Mouse (Mus musculus): ENCODE results near the gene Sfxn1.

The Sfxn1 gene

DNA sequence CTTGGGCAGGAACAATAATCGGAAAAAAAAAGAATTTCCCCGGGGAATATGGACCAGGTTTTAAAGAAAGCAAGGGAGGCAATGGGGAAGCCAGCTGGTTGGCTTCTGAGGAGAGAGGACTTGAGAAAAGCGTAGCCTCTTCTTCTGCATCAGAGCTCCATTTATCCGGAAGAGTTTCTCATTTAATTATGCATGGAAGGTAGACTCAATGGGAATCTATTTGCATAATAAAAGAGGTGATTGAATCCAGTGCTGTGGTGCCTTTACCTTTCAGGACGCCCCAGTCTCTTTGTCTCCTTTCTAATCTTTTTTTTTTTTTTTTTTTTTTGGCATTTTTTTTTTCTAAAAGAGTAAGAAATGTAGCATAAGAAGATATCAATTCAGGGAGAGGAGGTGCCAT is 46.7 kb downstream of the Sfxn1 start:
- DNase-seq (ENCODE audit: extremely low spot score, low spot score) = no peak

DNA sequence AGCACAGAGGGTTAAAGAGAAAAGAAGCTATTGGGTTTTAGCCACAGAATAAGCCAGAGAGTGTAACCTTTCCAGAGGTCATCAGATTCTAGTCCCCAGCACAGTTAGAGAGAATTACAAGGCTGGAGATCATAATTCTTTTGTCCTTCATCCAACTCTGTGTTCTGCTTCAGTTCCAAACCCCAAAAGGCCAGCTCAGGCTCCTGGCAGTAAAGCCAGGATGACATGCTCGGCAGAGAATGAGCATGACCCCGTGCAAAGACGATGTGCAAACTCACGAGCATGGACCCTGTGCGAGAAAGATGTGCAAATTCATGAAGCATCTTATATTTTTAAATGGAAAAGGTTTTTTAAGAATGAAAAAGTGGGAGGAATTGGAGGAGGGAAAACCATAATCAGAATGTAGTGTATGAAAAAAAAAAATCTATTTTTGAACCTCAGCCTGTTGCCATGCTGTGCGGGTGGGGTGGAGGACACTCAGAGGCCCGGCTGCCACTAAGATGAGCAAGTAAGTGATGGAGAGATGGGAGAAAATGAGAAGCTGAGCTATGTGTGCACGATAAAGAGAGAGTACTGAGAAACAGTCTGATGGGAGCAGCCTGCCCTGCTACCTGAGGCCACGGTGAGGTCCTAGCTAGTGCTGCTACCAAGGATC is 66.2 kb downstream of the Sfxn1 start:
- DNase-seq (ENCODE audit: extremely low spot score, low spot score) = no peak

DNA sequence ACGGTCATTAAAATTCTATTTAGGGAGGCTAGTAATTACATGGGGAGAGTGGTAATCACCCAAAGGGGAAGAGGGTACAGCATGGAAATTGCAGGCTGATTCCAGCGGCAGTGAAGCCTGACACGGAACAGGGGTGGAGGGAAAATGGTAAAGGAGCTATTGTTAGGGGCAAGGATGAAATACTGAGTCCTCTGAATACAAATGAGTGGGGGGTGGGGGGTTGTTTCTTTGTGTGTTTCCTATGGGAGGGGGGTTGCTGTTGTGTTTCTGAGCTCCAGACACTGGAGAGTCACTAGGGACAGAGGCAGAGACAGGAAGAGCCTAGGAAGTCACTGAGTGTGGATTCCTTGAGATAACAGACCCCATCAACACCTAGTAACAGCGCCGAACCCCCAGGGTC is 72.1 kb downstream of the Sfxn1 start:
- DNase-seq (ENCODE audit: extremely low spot score, low spot score) = no peak

DNA sequence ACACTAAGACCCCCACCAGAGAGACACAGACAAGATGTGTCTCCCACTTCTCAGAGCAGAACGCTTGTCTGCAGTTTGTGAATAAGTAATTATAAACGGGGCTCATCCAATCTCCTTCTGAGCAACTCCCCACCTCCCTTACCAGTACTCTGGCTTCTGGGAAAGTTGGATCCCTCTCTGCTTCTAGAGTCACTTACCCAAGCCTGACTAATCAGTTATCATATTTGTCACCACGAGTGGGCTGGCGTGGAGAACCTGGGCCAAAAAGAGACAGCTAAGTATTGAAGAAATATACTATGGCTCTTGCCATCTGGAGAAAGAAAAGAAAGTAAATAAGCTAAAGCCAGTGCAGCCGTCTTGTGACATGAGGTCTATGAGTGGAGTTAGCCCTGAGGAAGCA is 73.0 kb downstream of the Sfxn1 start:
- DNase-seq (ENCODE audit: extremely low spot score, low spot score) = no peak

DNA sequence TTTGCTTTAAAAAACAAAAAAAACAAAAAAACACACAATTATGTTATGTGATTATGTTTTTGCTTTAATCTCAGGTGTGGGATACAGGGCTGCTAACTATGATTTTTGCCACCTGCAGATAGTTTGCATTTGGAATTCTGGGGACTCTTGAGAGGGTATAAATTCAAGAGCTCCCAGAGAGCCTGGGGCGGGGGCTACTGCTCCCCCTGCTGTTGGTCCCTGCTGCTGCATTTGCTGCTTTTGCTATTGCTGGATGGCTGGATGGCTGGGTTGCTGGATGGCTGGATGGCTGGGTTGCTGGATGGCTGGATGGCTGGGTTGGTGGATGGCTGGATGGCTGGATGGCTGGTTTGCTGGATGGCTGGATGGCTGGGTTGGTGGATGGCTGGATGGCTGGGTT is 75.7 kb downstream of the Sfxn1 start:
- no peak for DNase-seq (ENCODE audit: extremely low spot score, low spot score)

DNA sequence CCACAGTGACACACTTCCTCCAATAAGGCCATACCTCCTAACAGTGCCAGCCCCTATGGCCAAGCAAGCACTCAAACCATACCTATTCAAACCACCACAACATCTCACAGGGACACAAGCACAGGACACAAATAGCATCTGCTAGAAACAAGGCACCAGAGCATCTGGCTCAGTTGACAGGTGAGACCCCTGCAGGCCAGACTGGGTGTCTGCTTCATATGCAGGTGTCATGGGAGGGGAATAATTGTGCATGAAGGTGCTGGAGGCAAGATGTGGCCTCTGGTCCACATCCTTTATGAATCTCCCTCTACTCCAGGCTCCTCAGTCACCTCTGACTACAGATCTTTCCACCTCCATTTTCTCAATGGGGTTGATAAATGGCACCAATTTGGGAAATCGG is 80.8 kb downstream of the Sfxn1 start:
- no peak for DNase-seq (ENCODE audit: extremely low spot score, low spot score)

DNA sequence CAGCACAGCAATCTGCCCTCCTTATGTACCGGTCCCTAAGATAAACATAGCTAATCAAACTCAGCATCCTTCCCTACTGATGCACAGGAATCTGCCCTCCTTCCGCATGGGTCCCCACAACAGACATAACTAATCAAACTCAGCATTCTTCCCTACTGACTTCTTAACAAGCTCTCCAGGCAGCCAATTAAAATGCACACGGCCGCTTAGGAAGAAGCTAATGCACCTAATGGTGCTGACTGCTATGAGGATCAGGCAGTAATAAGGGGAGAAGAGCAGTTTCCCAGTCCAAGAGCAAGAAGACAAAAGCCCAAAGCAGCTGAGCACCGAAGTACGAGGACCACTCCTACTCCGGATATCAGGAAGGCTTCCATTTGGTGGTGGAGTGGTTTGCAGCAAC is 81.2 kb downstream of the Sfxn1 start:
- no peak for DNase-seq (ENCODE audit: extremely low spot score, low spot score)

DNA sequence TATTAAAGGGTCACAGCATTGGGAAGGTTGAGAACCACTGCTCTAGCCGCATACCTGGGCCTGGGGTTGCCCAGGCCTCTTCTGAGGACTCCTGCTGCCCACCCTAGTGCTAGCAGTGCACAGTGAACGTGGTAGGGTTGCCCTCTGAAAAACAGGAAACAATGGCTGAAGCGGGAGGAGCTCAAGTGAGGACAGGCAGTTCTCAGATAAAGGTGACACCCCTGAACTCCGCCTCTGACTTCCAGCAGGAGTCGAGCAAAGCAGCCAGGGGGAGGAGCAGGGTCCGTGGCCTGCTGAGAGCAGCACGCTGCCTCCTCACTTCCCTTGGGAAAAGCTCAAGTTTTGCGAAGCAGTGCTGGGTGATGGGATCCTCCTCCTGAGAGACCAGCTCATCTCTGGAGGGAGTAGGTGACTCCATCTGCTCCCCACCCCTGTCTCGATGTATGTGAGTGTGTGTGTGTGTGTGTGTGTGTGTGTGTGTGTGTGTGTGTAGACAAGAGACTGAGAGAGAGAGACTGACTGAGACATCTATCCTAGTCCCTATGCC is 82.1 kb downstream of the Sfxn1 start:
- DNase-seq (ENCODE audit: extremely low spot score, low spot score) = no peak

DNA sequence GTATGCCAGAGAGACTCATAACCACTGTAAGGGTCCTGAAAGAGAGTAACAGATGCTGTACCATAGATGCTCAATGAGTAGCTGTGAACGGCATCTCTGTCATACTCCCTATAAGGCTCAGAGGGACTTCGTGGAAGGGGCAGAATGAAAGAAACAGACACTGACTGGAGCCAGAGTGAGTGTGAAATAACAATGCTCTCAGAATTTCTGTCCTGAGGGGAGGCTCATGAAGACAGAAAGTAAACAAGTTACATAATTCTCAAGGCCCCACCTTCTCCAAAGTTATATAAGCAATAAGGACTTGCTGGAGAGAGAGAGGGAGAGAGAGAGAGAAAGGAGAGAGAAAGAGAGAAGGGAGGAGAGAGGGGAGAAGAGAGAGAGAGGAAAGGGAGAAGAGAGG is 84.2 kb downstream of the Sfxn1 start:
- DNase-seq (ENCODE audit: extremely low spot score, low spot score) = no peak
